Mouse (Mus musculus) retina, embryonic 14.5 days (tissue): ENCODE data around the gene Ace2.

Source experiments
- DNase-seq: peaks from one replicate; pipeline ENCODE4 v3.0.0-alpha.2; 2015; ENCODE audit warnings: low spot score

Gene Ace2

DNA sequence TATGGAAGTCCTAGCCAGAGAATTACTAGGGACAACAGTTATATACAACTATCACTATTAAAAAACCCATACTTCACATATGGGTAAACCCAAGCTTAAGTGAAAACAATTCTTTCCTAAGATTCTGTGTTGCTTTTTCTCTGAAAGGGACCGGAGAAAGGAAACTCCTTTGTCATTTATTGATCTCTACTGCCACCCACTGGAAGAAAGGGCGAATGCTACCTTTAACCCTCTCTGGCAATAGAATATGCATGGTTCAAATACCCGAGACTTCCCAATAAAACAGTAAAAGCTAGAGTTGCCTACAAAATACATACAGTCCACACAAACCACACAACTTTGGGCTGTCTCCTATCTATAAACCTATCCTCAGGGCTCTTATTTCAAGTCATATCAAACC, 40.6 kb downstream of the Ace2 start:
- DNase-seq = peak; percentile 78

DNA sequence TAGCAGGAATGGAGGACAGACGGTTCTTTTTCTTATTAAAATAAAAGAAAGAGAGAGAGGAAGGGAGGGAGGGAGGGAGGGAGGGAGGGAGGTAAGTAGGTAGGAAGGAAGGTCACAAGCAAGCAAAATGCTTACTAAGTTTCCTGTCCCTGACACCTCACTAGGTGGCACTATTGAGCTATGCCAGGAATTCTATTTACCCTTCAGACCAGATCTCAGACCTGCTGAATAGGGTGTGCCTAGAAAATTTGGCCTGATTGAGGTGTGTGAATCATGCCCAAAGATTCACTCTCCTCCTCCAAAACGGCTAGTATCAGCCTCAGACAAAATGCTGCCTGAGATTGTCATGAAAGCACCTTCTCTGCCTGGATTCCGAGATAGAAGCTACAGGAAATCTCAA, 44.7 kb downstream of the Ace2 start:
- DNase-seq = peak; percentile 81

GRCm38 (mm10) chrX:164189880-164190279, 50.7 kb downstream of the Ace2 start:
- DNase-seq = no peak

- no peak for DNase-seq
These were observed 58.5 kb downstream of the Ace2 start for GRCm38 (mm10) chrX:164197679-164198078.

DNA sequence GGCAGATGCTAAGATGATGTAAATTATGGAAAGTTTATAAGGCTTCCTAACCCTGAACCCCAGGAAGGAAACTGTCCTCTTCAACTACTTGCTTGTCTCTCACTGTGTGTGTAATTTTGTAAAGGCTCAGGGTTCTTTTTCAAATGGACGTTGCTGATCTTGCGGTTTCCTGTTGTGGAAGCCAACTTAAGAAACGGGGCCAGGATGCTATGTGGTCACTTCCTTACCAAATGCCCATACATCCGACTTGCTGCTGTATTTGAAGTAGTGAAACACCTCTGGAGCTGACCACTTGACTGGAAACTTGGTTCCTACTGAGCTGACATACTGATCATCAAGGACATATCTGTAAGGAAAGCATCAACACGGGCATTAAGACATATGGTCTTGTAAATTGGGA, 61.4 kb downstream of the Ace2 start:
- no peak for DNase-seq

- DNase-seq = peak; percentile 18
These were observed 82.9 kb downstream of the Ace2 start for GRCm38 (mm10) chrX:164221989-164222388.

DNA sequence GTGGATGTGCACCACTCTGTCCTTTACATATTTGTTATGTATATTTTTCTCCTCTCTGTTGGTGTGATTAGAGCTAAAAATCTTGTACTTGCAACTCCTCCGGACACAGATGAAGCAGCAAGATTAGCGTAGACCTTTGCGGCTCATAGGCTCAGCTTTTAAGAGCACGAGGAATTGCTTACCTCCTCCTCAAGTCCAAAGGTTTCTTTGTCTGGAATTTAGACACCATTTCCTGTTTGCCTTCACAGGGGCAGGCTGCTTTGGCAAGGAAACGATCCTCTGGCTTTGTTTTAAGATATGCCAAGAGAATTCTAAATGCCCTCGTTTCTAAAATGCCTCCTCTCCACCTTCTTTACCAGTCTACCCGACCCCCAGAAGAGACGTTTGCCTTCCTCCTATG, 94.2 kb downstream of the Ace2 start:
- no peak for DNase-seq
